Mouse (Mus musculus) macrophage (primary cell): Measurements from ENCODE around the gene Pitpnm2. TPM values are rescaled to one million over a fixed set of nuclear protein-coding genes. Genes with fewer than 3 reads are reported as not detected.

Experiments used
- H3K27ac ChIP-seq: fragments of 350-480 bp; formaldehyde crosslinking; 2 replicates; pipeline ENCODE4 v1.9.0; 2021
- H3K36me3 ChIP-seq: fragments of 350-480 bp; formaldehyde crosslinking; 2 replicates; pipeline ENCODE4 v1.9.0; 2021; ENCODE audit errors: inconsistent target
- H3K4me3 ChIP-seq: fragments of 350-480 bp; formaldehyde crosslinking; 2 replicates; pipeline ENCODE4 v1.9.0; 2021; ENCODE audit errors: inconsistent target
- H3K79me2 ChIP-seq: fragments of 350-480 bp; formaldehyde crosslinking; 2 replicates; pipeline ENCODE4 v1.9.0; 2021; ENCODE audit errors: inconsistent target
- WGBS: methylation state at CpG from one replicate; pipeline ENCODE4 v1.1.7; 2026; ENCODE audit warnings: inconsistent platforms; ENCODE audit not compliant: missing documents; 5-methylcytosine and 5-hydroxymethylcytosine counted together
- polyA plus RNA-seq: library from polyadenylated mRNA; stranded (reverse); fragments of 250-400 nt; gene quantifications from 3 replicates; pipeline ENCODE4 v1.2.4, GENCODE M21; 2018; ENCODE audit warnings: inconsistent platforms

Pitpnm2 gene
- polyA plus RNA-seq, 1 experiment from 2014 or later: 1.9 TPM

DNA sequence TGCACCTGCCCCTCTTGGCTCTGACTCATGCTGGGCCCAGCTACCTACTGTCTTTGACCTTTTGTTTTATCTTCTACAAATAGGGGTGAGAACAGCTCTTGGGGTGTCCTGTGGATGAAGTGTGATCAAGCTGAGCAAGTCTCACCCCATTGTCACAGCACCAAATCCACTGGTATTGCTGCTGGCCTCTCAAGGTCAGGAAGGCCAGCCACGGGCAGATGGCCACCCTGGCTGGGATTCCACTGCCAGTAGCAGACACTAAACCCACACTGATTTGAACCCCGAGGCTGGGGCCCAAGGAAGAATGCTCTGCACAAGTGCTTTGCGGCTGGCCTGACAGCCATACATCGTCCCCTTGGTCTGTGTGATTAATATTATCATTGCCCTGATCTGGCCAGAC, 91.3 kb downstream of the Pitpnm2 start:
- Histone ChIP-seq H3K4me3 (no peak overlapping the region), H3K27ac (no peak overlapping the region), H3K36me3 (no peaks in the 10 kb centered on the region), H3K79me2 (no peaks in the 10 kb centered on the region)
- 87% methylated on average over 4 of the region's 4 CpGs for WGBS

DNA sequence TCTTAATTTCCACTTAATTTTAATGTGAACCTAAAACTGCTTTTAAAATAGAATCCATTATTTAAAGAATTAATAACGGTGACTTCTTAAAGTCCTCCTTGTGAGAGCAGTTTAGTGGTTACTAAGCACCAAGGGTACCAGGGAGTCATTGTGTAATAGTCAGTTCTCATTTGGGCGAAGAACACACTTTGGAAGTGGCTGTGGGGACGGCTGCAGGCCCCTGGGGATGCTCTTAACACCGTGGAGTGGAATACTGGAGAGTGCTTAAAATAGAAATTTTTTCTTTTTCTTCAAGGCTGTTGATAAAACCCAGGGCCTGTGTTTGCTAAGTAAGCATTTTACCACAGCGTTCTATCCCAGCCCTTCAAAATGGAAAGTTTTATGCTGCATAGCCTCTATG, 93.6 kb downstream of the Pitpnm2 start:
- Histone ChIP-seq H3K4me3 (no peak overlapping the region), H3K79me2 (no peaks in the 10 kb centered on the region), H3K27ac (no peak overlapping the region), H3K36me3 (no peaks in the 10 kb centered on the region)
- 85% methylated on average over 5 of the region's 5 CpGs for WGBS

DNA sequence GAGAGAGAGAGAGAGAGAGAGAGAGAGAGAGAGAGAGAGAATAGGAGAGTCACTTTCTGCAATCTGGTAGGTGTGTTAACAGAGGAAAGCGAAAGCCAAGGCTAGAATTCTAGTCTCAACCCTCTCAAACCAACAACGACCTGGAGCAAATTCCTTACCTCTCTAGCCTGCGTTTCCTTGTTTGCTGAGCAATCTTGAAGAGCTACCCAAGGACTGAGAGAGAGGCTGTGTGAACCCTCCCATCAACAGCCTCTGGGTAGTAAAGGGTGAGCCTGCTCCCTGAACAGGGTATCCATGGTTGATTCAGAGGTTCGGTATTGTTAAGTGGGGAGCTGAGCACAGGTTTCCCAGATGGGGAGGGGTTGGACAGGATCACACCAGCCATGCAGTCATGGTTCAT, 96.8 kb downstream of the Pitpnm2 start:
- 97% methylated on average over 4 of the region's 4 CpGs for WGBS
- no peak overlapping the region for H3K27ac ChIP-seq
- H3K4me3 ChIP-seq: no peak overlapping the region
- no peaks in the 10 kb centered on the region for H3K36me3 ChIP-seq
- no peaks in the 10 kb centered on the region for H3K79me2 ChIP-seq

DNA sequence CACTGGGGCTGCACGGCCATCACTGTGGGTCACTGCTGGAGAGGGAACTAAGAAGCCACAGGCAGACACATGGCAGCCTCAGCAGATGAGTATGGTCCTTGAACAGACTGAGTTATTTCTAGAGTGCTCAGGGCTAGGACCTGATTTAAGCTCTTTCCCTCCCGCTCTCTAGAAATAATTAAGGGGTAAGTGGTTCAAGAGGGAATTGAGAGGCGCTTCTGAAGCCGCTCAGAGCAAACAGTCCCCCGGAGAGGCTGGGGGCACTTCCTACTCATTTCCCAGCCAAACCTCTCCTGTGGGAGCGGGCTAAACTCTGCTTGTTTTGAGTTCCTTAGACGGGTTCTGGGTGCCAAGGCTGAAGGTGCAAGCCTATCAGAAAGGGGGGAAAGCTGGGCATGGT, 98.7 kb downstream of the Pitpnm2 start:
- no peak overlapping the region for H3K27ac ChIP-seq
- H3K36me3 ChIP-seq: no peaks in the 10 kb centered on the region
- H3K79me2 ChIP-seq: no peaks in the 10 kb centered on the region
- no peak overlapping the region for H3K4me3 ChIP-seq
- 89% methylated on average over 7 of the region's 7 CpGs for WGBS

DNA sequence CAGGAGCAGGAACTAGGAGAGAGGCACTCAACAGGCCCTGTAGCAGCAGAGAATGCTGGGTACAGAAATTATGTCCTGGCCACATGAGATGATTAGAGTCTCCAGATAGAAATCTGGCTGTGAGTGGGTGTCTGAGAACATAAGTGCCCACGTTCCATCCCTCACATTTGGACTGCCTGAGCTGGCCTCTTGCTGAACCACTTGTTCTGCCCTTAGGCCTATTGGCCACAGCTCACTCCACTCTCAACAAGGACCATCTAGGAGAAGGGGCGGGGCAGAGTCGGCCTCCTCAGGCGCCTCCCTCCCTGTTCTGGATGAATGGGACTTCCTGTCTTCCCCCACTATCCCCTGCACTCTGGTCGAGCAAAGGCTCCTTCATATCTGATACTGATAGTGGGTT, 100.5 kb downstream of the Pitpnm2 start:
- WGBS: 79% methylated on average over 5 of the region's 5 CpGs
- no peaks in the 10 kb centered on the region for H3K36me3 ChIP-seq
- H3K4me3 ChIP-seq: no peak overlapping the region
- no peak overlapping the region for H3K27ac ChIP-seq
- no peaks in the 10 kb centered on the region for H3K79me2 ChIP-seq

DNA sequence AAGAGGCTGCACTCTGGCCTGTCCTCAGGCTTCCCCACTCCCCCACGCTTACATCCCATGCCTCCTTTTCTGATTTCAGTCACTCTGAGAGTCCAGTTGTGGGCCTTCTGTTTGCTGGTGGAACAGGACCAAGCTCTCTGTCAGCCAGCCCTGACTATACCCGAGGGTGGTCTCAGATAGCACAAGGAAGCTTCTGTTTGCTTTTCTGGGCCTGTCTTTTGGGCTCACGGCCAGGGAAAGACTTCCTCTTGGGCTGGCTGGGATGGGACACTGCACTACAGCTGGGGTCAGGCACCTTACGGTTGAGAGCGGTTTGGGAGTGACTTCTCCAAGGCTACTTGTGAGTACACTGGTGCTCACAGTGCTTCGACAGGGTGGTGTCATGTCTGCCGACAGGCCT, 111.5 kb downstream of the Pitpnm2 start:
- H3K36me3 ChIP-seq: no peaks in the 10 kb centered on the region
- no peaks in the 10 kb centered on the region for H3K79me2 ChIP-seq
- H3K4me3 ChIP-seq: no peak overlapping the region
- H3K27ac ChIP-seq: no peak overlapping the region
- WGBS: 84% methylated on average over 7 of the region's 7 CpGs

DNA sequence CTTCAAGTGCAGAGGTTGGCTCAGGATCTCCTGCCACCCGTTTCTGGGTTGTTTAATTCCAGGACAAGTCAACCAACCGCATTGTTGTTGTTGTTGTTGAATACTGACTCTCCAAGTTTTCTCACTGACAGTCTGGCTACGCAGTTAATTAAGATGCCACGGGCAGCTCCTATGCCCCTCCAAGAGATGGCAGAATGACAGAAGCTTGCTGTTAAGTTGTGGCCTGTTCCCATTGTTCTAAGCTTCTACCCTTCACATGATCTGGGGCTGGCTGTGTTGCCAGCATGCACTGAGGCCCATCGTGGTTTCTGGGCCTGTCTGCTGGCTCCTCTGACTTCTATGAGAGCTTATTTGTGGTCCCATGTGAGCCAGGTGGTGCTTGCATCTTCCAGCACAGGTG, 115.3 kb downstream of the Pitpnm2 start:
- Histone ChIP-seq H3K36me3 (no peaks in the 10 kb centered on the region), H3K79me2 (no peaks in the 10 kb centered on the region), H3K27ac (no peak overlapping the region), H3K4me3 (no peak overlapping the region)
- 83% methylated on average over 5 of the region's 5 CpGs for WGBS

DNA sequence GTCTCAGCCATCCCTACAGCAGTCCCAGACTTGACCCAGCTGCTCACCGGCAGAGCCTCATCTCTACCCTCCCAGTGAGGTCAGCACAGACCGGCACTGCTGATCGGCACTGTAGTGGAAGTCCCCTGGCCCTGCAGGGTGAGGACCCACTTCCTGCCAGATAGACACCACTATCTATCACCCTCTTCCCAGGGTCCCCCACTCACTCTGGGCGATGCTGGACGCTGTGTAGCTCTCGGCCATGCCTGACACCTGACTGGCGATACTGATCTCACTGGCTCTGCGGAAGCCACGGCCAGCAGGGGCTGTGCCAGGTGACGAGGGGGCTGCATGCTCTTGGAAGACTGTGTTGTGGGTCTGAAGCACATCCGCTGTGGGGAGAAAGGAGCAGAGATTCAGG, 124.5 kb downstream of the Pitpnm2 start:
- no peak overlapping the region for H3K4me3 ChIP-seq
- no peak overlapping the region for H3K27ac ChIP-seq
- no peaks in the 10 kb centered on the region for H3K79me2 ChIP-seq
- 98% methylated on average over 11 of the region's 11 CpGs for WGBS
- H3K36me3 ChIP-seq: no peaks in the 10 kb centered on the region

DNA sequence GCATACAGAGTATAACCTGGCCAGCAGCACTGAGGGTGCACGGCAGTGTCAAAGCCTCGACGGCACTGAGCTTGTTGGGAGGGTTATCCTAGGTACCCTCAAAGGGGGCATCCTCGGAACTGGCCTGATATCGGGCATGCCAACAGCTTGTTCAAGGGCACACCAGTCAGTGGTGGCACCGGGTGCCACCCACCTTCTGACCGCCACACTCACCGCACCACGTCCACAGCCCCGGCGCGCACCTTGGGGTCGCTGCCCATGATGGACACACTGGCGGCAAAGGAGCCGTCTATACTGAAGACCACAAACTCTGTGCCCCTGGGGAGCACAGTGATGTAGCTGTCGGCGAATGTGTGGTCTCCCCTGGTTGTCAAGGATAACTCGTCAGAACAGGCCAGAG, 127.2 kb downstream of the Pitpnm2 start:
- H3K36me3 ChIP-seq: peaks cover 9% of the 10 kb centered on the region; the same call in 1 of the 2 replicates
- 94% methylated on average over 18 of the region's 18 CpGs for WGBS

DNA sequence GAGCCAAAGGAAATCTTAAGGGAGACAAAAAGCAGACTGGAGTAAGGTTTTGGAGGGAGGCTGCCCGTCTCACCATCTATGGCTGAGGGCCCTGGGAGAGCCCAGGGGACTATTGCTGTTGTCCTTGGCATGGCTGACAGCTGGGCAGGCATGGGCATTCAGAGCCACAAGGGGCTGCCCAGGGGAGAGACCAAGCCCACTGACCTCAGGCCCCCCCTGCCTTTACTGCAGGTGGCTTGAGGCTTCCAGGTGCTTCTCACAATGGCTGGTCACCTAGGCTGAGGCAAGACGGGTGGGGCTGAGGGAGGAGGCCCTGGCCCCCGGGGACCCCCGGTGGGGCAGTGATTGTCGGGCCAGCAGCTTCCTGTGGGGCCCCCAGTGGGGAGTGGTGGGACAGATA, 130.4 kb downstream of the Pitpnm2 start:
- Histone ChIP-seq H3K27ac (no peak overlapping the region), H3K36me3 (peaks cover 9% of the 10 kb centered on the region; the same call in 1 of the 2 replicates), H3K79me2 (peaks cover 13% of the 10 kb centered on the region; the same call in 1 of the 2 replicates), H3K4me3 (no peak overlapping the region)
- 58% methylated on average over 5 of the region's 5 CpGs for WGBS

More for the DNA sequence above, 127.2 kb downstream of the Pitpnm2 start:
- Histone ChIP-seq H3K79me2 (peaks cover 1% of the 10 kb centered on the region; the same call in 1 of the 2 replicates), H3K4me3 (no peak overlapping the region), H3K27ac (no peak overlapping the region)

DNA sequence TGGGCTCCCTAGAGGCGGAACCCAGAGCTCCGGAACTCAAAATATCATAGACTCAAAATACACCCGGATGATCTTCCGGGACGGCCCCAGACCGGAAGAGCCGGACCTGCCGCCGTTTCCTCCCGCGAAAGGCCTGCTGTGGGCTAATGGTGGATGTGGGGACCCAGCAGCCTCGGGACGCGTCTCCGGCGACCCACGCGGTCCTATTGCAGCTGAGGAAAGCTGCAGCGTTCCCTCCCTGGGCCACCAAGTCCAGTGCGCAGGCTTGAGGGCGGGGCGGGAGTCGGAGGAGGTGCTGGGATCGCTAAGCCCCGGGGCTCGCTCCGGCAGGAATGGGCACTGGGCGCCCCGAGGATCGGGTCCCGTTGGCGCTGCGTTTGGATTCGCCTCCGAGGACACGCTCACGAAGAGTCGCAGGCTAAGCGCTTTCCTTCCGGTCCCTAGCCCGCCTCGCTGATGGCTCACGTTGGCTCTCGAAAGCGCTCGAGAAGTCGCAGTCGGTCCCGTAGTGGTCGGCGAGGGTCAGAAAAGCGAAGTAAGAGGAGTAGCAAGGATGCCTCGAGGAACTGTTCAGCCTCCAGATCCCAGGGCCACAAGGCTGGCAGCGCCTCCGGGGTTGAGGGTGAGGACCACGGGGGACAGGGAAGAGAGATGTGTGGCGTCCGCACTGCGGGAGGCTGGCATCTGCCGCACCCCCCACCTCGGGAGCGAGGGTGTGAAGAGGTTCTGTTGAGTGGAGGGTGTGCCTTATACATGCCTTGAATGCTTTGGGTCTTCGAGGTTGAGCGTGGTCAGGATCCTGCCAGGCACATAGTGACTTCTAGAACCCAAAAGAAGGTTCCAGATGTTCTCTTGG, 133.3 kb downstream of the Pitpnm2 start, which contains the start of gene Arl6ip4:
Gene Arl6ip4, plus strand, starts transcription at position 100 of the 856 bp plus-strand sequence.
- Histone ChIP-seq H3K27ac (peak within 1 kb of the TSS; percentile 25), H3K36me3 (peaks cover 9% of the 10 kb centered on the region; the same call in 1 of the 2 replicates)
- WGBS: under 1% methylated on average over 54 of the region's 64 CpGs

DNA sequence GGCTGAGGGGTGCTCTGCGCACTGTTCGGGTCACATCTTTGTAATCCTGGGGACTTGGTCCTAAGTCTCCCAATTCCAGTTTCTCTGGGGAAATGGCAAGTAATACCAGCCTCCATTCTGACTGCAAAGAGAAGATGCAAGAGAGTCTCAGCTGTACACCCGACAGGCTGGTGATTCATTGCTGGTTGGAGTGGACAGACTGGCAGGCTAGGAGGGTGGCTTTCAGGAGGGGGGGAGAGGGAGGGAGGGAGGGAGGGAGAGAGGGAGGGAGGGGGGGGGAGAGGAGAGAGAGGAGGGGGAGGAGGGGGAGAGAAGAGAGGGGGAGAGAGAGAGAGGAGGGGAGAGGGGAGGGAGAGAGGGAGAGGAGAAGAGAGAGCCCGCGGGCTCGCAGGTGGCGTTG, 134.0 kb downstream of the Pitpnm2 start:
- H3K36me3 ChIP-seq: peaks cover 9% of the 10 kb centered on the region; the same call in 1 of the 2 replicates
- 26% methylated on average over 7 of the region's 7 CpGs for WGBS
- H3K4me3 ChIP-seq: peak overlapping the region; percentile 80

More for the DNA sequence above, 133.3 kb downstream of the Pitpnm2 start, which contains the start of gene Arl6ip4:
- H3K79me2 ChIP-seq: peaks cover 19% of the 10 kb centered on the region; the same call in 1 of the 2 replicates
- peak within 1 kb of the TSS; percentile 80 for H3K4me3 ChIP-seq

DNA sequence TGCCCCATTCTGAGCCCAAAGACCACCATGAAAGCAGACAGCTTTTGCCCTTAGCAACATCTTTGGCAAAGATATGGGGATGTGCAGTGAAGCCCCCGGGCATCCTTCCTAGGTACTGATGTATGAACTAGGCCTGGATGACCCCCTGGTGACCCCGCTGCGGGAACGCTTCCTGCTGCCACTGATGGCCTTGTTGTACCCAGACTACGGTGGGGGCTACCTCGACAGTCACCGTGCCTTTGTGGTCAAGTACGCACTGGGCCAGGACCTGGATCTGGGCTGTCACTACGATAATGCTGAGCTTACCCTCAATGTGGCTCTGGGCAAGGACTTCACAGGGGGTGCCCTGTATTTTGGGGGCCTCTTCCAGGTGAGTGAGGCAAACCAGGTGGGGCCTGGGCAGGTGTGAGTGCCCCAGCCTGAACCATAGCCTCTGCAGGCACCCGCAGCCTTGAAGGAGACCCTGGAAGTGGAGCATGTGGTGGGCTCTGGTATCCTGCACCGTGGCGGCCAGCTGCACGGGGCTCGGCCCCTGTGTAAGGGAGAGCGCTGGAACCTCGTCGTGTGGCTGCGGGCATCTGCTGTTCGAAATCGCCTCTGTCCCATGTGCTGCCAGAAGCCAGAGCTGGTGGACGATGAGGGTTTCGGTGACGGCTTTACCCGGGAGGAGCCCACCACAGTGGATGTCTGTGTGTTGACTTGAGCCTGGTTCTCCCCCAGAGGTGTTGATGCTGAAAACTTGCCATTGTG, 135.1 kb downstream of the Pitpnm2 start:
- H3K4me3 ChIP-seq: no peak overlapping the region
- H3K27ac ChIP-seq: no peak overlapping the region
- peaks cover 19% of the 10 kb centered on the region; the same call in 1 of the 2 replicates for H3K79me2 ChIP-seq
- peaks cover 9% of the 10 kb centered on the region; the same call in 1 of the 2 replicates for H3K36me3 ChIP-seq
- 97% methylated on average over 24 of the region's 24 CpGs for WGBS

More for the DNA sequence above, 134.0 kb downstream of the Pitpnm2 start:
- peak overlapping the region; percentile 25; the same call in 1 of the 2 replicates for H3K27ac ChIP-seq
- H3K79me2 ChIP-seq: peaks cover 19% of the 10 kb centered on the region; the same call in 1 of the 2 replicates

DNA sequence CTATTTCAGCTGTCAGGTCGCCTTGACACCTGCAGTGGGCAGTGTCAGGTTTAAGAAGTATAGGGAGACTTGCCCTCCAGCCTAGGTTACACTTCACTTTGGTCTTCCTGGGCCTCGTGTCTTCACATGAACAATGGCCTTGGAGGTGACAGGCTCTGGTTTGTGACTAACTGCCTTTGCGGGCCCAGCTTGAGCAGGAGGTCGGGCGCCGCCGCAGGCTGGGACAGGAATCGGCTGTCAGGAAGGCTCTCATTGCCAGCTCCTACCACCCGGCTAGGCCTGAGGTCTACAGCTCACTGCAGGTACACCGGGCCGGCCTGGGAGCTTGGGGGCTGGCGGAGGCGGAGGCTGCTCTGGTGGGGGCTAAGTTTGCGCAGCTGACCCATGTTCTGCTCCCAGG, 136.5 kb downstream of the Pitpnm2 start:
- Histone ChIP-seq H3K27ac (peak overlapping the region; percentile 41), H3K4me3 (peak overlapping the region; percentile 98), H3K36me3 (peaks cover 3% of the 10 kb centered on the region; the same call in 1 of the 2 replicates), H3K79me2 (peaks cover 19% of the 10 kb centered on the region; the same call in 1 of the 2 replicates)
- WGBS: 19% methylated on average over 14 of the region's 14 CpGs
